ENCODE assay signal across 8 mouse cellular contexts in genomic region chr1:36068076-36068475, GRCm38 (mm10). TPM values are rescaled to one million over a fixed set of nuclear protein-coding genes. Genes with fewer than 3 reads are reported as not detected.
DNase-seq lines count a peak whose midpoint lies in the region; ATAC-seq lines count a peak whose summit lies in the region.

Hs6st1 (plus strand) TSS chr1:36068400.

- no peaks in the 10 kb centered on the region; the same call in 1 of the 2 replicates for H3K36me3 ChIP-seq in forebrain, embryonic 11.5 days (ENCODE audit: control insufficient read depth, insufficient read depth, low read length)
- H3K36me3 ChIP-seq in heart, embryonic 16.5 days (ENCODE audit: control insufficient read depth, insufficient read depth): no peaks in the 10 kb centered on the region
- H3K36me3 ChIP-seq in liver, embryonic 15.5 days (replicated peaks): peaks cover 32% of the 10 kb centered on the region
- no peaks in the 10 kb centered on the region for H3K36me3 ChIP-seq in neural tube, embryonic 12.5 days

- peak within 1 kb of the TSS; percentile 97 for H3K4me2 ChIP-seq in forebrain, embryonic 11.5 days (ENCODE audit: low read depth, low read length, severe bottlenecking)
- peak within 1 kb of the TSS; percentile 95 for H3K4me2 ChIP-seq in heart, embryonic 16.5 days (ENCODE audit: low read depth, low read length)
- H3K4me2 ChIP-seq in liver, embryonic 15.5 days: peak within 1 kb of the TSS; percentile 89
- H3K4me2 ChIP-seq in neural tube, embryonic 12.5 days (replicated peaks): peak within 1 kb of the TSS; percentile 95

- H3K4me1 ChIP-seq in forebrain, embryonic 11.5 days (replicated peaks; ENCODE audit: control insufficient read depth, insufficient read depth, low read length): peaks cover 28% of the 10 kb centered on the region
- H3K4me1 ChIP-seq in heart, embryonic 16.5 days (ENCODE audit: control insufficient read depth, insufficient read depth, low read length): peaks cover 53% of the 10 kb centered on the region
- H3K4me1 ChIP-seq in liver, embryonic 15.5 days (replicated peaks): peaks cover 74% of the 10 kb centered on the region
- peaks cover 59% of the 10 kb centered on the region for H3K4me1 ChIP-seq in neural tube, embryonic 12.5 days

- H3K4me3 ChIP-seq in forebrain, embryonic 11.5 days (ENCODE audit: low read depth, low read length): peak within 1 kb of the TSS; percentile 78
- H3K4me3 ChIP-seq in heart, embryonic 16.5 days (ENCODE audit: low read length): peak within 1 kb of the TSS; percentile 69
- H3K4me3 ChIP-seq in liver, embryonic 15.5 days (replicated peaks): peak within 1 kb of the TSS; percentile 92
- H3K4me3 ChIP-seq in neural tube, embryonic 12.5 days: peak within 1 kb of the TSS; percentile 83

- H3K27ac ChIP-seq in forebrain, embryonic 11.5 days (ENCODE audit: low read depth, low read length): no peak within 1 kb of the TSS
- peak within 1 kb of the TSS; percentile 40 for H3K27ac ChIP-seq in heart, embryonic 16.5 days (ENCODE audit: low read length)
- H3K27ac ChIP-seq in liver, embryonic 15.5 days (replicated peaks): peak within 1 kb of the TSS; percentile 86
- H3K27ac ChIP-seq in neural tube, embryonic 12.5 days: peak within 1 kb of the TSS; percentile 37; the same call in 1 of the 2 replicates

- ATAC-seq in CD4-positive, CD25-positive, alpha-beta regulatory T cell, adult 4 months: peak; percentile 69
- ATAC-seq in forebrain, embryonic 11.5 days (replicated peaks; ENCODE audit: low FRiP score): peak; percentile 89
- peak; percentile 93 for ATAC-seq in heart, embryonic 16.5 days (replicated peaks; ENCODE audit: extremely low read depth, insufficient read depth, low FRiP score)
- peak; percentile 91 for ATAC-seq in liver, embryonic 15.5 days (ENCODE audit: insufficient read depth)
- peak; percentile 92 for ATAC-seq in neural tube, embryonic 12.5 days (ENCODE audit: low FRiP score, low read depth)

- WGBS in forebrain, embryonic 11.5 days: under 1% methylated on average over 39 of the region's 55 CpGs
- under 1% methylated on average over 44 of the region's 55 CpGs for WGBS in heart, embryonic 16.5 days
- 0% methylated on average over 35 of the region's 55 CpGs for WGBS in liver, embryonic 15.5 days (ENCODE audit: insufficient replicate concordance)
- 1% methylated on average over 43 of the region's 55 CpGs for WGBS in neural tube, embryonic 12.5 days

- 0 out of 2 replicates have a peak, but pooled peaks cover 4% of the 10 kb centered on the region for H3K27me3 ChIP-seq in forebrain, embryonic 11.5 days (ENCODE audit: control insufficient read depth, insufficient read depth, low read length)
- no peaks in the 10 kb centered on the region for H3K27me3 ChIP-seq in heart, embryonic 16.5 days (ENCODE audit: control insufficient read depth, insufficient read depth, low read length)
- no peaks in the 10 kb centered on the region for H3K27me3 ChIP-seq in liver, embryonic 15.5 days
- H3K27me3 ChIP-seq in neural tube, embryonic 12.5 days (replicated peaks): no peaks in the 10 kb centered on the region

- peak within 1 kb of the TSS; percentile 73 for H3K9ac ChIP-seq in forebrain, embryonic 11.5 days (ENCODE audit: low read length)
- peak within 1 kb of the TSS; percentile 77 for H3K9ac ChIP-seq in heart, embryonic 16.5 days (ENCODE audit: low read length)
- peak within 1 kb of the TSS; percentile 96 for H3K9ac ChIP-seq in liver, embryonic 15.5 days
- peak within 1 kb of the TSS; percentile 85 for H3K9ac ChIP-seq in neural tube, embryonic 12.5 days

- H3K9me3 ChIP-seq in forebrain, embryonic 11.5 days (ENCODE audit: control insufficient read depth, low read length): no peaks in the 10 kb centered on the region
- no peaks in the 10 kb centered on the region for H3K9me3 ChIP-seq in heart, embryonic 16.5 days (replicated peaks; ENCODE audit: control insufficient read depth, low read length)
- no peaks in the 10 kb centered on the region for H3K9me3 ChIP-seq in liver, embryonic 15.5 days (replicated peaks)
- H3K9me3 ChIP-seq in neural tube, embryonic 12.5 days: no peaks in the 10 kb centered on the region

- DNase-seq in c-Kit-positive CD71-negative TER-119-negative erythroid progenitor cells, embryonic 14.5 days (ENCODE audit: low read depth): peak; percentile 85
- DNase-seq in forebrain, embryonic 11.5 days (ENCODE audit: low spot score): peak; percentile 96
- peak; percentile 96 to 99 for DNase-seq in kidney, postnatal 36 days
- DNase-seq in telencephalon, adult 2 months (ENCODE audit: low read depth, low spot score): peak; percentile 78

RNA-seq across cellular contexts. Expression of gene Hs6st1, which starts in this region (rescaled TPM):
- polyA plus RNA-seq in CD4-positive, CD25-positive, alpha-beta regulatory T cell, adult 4 months (2017; shearing (Covaris generic)): 1 to 10 TPM; 4.3 to 4.7 TPM
- 14.9 and 17.3 TPM in 2 replicates for polyA plus RNA-seq in forebrain, embryonic 11.5 days (2014; fragmentation: Nextera tagmentation; extraction: Ambion mirVana)
- polyA plus RNA-seq in heart, embryonic 16.5 days (2015; fragmentation: Nextera tagmentation; extraction: Ambion mirVana): 3.2 and 3.8 TPM in 2 replicates
- 13.2 and 17.4 TPM in 2 replicates for polyA plus RNA-seq in liver, embryonic 15.5 days (2015; fragmentation: Nextera tagmentation; extraction: Ambion mirVana)
- 28.1 and 34.4 TPM in 2 replicates for polyA plus RNA-seq in neural tube, embryonic 12.5 days (2016; fragmentation: Nextera tagmentation; extraction: Ambion mirVana)
